Mouse (Mus musculus): ENCODE results near the gene Yes1. TPM values are rescaled to one million over a fixed set of nuclear protein-coding genes. Genes with fewer than 3 reads are reported as not detected.

The Yes1 gene
- polyA plus RNA-seq (2014; fragmentation: Nextera tagmentation; extraction: Ambion mirVana): 29.0 and 32.7 TPM in 2 replicates

GRCm38 (mm10) chr5:32610801-32611340, at the start of gene Yes1:
Gene Yes1 (plus strand): TSS chr5:32611171.
- Histone ChIP-seq H3K4me2 (peak within 1 kb of the TSS; percentile 55), H3K36me3 (ENCODE audit: control insufficient read depth, insufficient read depth, low read length) (no peaks in the 10 kb centered on the region), H3K9me3 (ENCODE audit: control insufficient read depth, low read length) (no peaks in the 10 kb centered on the region), H3K27ac (ENCODE audit: low read depth, low read length) (peak within 1 kb of the TSS; percentile 81), H3K4me3 (ENCODE audit: low read depth, low read length) (peak within 1 kb of the TSS; percentile 65), H3K27me3 (ENCODE audit: control insufficient read depth, insufficient read depth, low read length) (no peaks in the 10 kb centered on the region), H3K4me1 (ENCODE audit: control insufficient read depth, insufficient read depth, low read length) (no peaks in the 10 kb centered on the region; the same call in 1 of the 2 replicates), H3K9ac (ENCODE audit: low read length) (peak within 1 kb of the TSS; percentile 85)
- DNase-seq (ENCODE audit: low spot score, missing footprints) (peak; percentile 98), ATAC-seq (ENCODE audit: low FRiP score) (peak; percentile 94)
- WGBS: under 1% methylated on average over 58 of the region's 69 CpGs

- Histone ChIP-seq H3K9me3 (ENCODE audit: control insufficient read depth, low read length) (no peaks in the 10 kb centered on the region), H3K36me3 (ENCODE audit: control insufficient read depth, insufficient read depth, low read length) (no peaks in the 10 kb centered on the region), H3K4me2 (no peak overlapping the region), H3K9ac (ENCODE audit: low read length) (no peak overlapping the region), H3K4me1 (ENCODE audit: control insufficient read depth, insufficient read depth, low read length) (no peaks in the 10 kb centered on the region), H3K4me3 (ENCODE audit: low read depth, low read length) (no peak overlapping the region), H3K27ac (ENCODE audit: low read depth, low read length) (no peak overlapping the region), H3K27me3 (ENCODE audit: control insufficient read depth, insufficient read depth, low read length) (no peaks in the 10 kb centered on the region)
- DNase-seq (ENCODE audit: low spot score, missing footprints) (no peak), ATAC-seq (ENCODE audit: low FRiP score) (no peak)
- WGBS: 82% methylated on average over 1 of the region's 1 CpGs
Observed at GRCm38 (mm10) chr5:32564697-32565096, 46.3 kb upstream of the Yes1 start.

- no peak overlapping the region for H3K4me2 ChIP-seq
- no peaks in the 10 kb centered on the region for H3K4me1 ChIP-seq (ENCODE audit: control insufficient read depth, insufficient read depth, low read length)
- H3K9me3 ChIP-seq (ENCODE audit: control insufficient read depth, low read length): no peaks in the 10 kb centered on the region
- whole genome bisulfite sequencing: 87% methylated on average over 5 of the region's 5 CpGs
- no peak overlapping the region for H3K27ac ChIP-seq (ENCODE audit: low read depth, low read length)
- H3K4me3 ChIP-seq (ENCODE audit: low read depth, low read length): no peak overlapping the region
- no peaks in the 10 kb centered on the region for H3K27me3 ChIP-seq (ENCODE audit: control insufficient read depth, insufficient read depth, low read length)
- no peak for DNase-seq (ENCODE audit: low spot score, missing footprints)
- no peak for ATAC-seq (ENCODE audit: low FRiP score)
- H3K9ac ChIP-seq (ENCODE audit: low read length): no peak overlapping the region
- no peaks in the 10 kb centered on the region for H3K36me3 ChIP-seq (ENCODE audit: control insufficient read depth, insufficient read depth, low read length)
Observed at GRCm38 (mm10) chr5:32571802-32572201, 39.2 kb upstream of the Yes1 start.

GRCm38 (mm10) chr5:32588136-32588535, 22.8 kb upstream of the Yes1 start:
- ATAC-seq (ENCODE audit: low FRiP score): no peak
- Histone ChIP-seq H3K4me1 (ENCODE audit: control insufficient read depth, insufficient read depth, low read length) (no peaks in the 10 kb centered on the region), H3K9ac (ENCODE audit: low read length) (no peak overlapping the region), H3K4me3 (ENCODE audit: low read depth, low read length) (no peak overlapping the region), H3K4me2 (no peak overlapping the region), H3K27me3 (ENCODE audit: control insufficient read depth, insufficient read depth, low read length) (no peaks in the 10 kb centered on the region), H3K27ac (ENCODE audit: low read depth, low read length) (no peak overlapping the region), H3K9me3 (ENCODE audit: control insufficient read depth, low read length) (no peaks in the 10 kb centered on the region), H3K36me3 (ENCODE audit: control insufficient read depth, insufficient read depth, low read length) (no peaks in the 10 kb centered on the region)
- peak; percentile 93 for DNase-seq (ENCODE audit: low spot score, missing footprints)
- 13% methylated on average over 5 of the region's 5 CpGs for WGBS

GRCm38 (mm10) chr5:32593793-32594192, 17.2 kb upstream of the Yes1 start:
- Histone ChIP-seq H3K4me2 (no peak overlapping the region), H3K27me3 (ENCODE audit: control insufficient read depth, insufficient read depth, low read length) (no peaks in the 10 kb centered on the region), H3K9me3 (ENCODE audit: control insufficient read depth, low read length) (no peaks in the 10 kb centered on the region), H3K9ac (ENCODE audit: low read length) (no peak overlapping the region), H3K4me1 (ENCODE audit: control insufficient read depth, insufficient read depth, low read length) (no peaks in the 10 kb centered on the region), H3K36me3 (ENCODE audit: control insufficient read depth, insufficient read depth, low read length) (no peaks in the 10 kb centered on the region), H3K4me3 (ENCODE audit: low read depth, low read length) (no peak overlapping the region), H3K27ac (ENCODE audit: low read depth, low read length) (no peak overlapping the region)
- DNase-seq (ENCODE audit: low spot score, missing footprints): peak; percentile 89
- WGBS: 28% methylated on average over 4 of the region's 4 CpGs
- no peak for ATAC-seq (ENCODE audit: low FRiP score)

- Histone ChIP-seq H3K27me3 (ENCODE audit: control insufficient read depth, insufficient read depth, low read length) (no peaks in the 10 kb centered on the region), H3K4me2 (no peak overlapping the region), H3K36me3 (ENCODE audit: control insufficient read depth, insufficient read depth, low read length) (no peaks in the 10 kb centered on the region), H3K4me1 (ENCODE audit: control insufficient read depth, insufficient read depth, low read length) (no peaks in the 10 kb centered on the region), H3K9me3 (ENCODE audit: control insufficient read depth, low read length) (no peaks in the 10 kb centered on the region), H3K4me3 (ENCODE audit: low read depth, low read length) (no peak overlapping the region), H3K9ac (ENCODE audit: low read length) (no peak overlapping the region), H3K27ac (ENCODE audit: low read depth, low read length) (no peak overlapping the region)
- ATAC-seq (ENCODE audit: low FRiP score) (no peak), DNase-seq (ENCODE audit: low spot score, missing footprints) (no peak)
- 73% methylated on average over 5 of the region's 5 CpGs for WGBS
Observed at GRCm38 (mm10) chr5:32594358-32594757, 16.6 kb upstream of the Yes1 start.

- WGBS: 77% methylated on average over 1 of the region's 1 CpGs
- Histone ChIP-seq H3K9me3 (ENCODE audit: control insufficient read depth, low read length) (no peaks in the 10 kb centered on the region), H3K4me3 (ENCODE audit: low read depth, low read length) (no peak overlapping the region), H3K27ac (ENCODE audit: low read depth, low read length) (no peak overlapping the region), H3K9ac (ENCODE audit: low read length) (no peak overlapping the region), H3K4me2 (no peak overlapping the region), H3K36me3 (ENCODE audit: control insufficient read depth, insufficient read depth, low read length) (no peaks in the 10 kb centered on the region), H3K27me3 (ENCODE audit: control insufficient read depth, insufficient read depth, low read length) (no peaks in the 10 kb centered on the region), H3K4me1 (ENCODE audit: control insufficient read depth, insufficient read depth, low read length) (no peaks in the 10 kb centered on the region)
- DNase-seq (ENCODE audit: low spot score, missing footprints): no peak
- no peak for ATAC-seq (ENCODE audit: low FRiP score)
Observed at GRCm38 (mm10) chr5:32605911-32606310, 5.1 kb upstream of the Yes1 start.

GRCm38 (mm10) chr5:32607776-32608355, 3.1 kb upstream of the Yes1 start:
- no peak for ATAC-seq (ENCODE audit: low FRiP score)
- 59% methylated on average over 2 of the region's 2 CpGs for WGBS

GRCm38 (mm10) chr5:32608516-32608915, 2.5 kb upstream of the Yes1 start:
- 88% methylated on average over 4 of the region's 4 CpGs for WGBS
- Histone ChIP-seq H3K9me3 (ENCODE audit: control insufficient read depth, low read length) (no peaks in the 10 kb centered on the region), H3K27me3 (ENCODE audit: control insufficient read depth, insufficient read depth, low read length) (no peaks in the 10 kb centered on the region), H3K4me2 (no peak overlapping the region), H3K4me3 (ENCODE audit: low read depth, low read length) (no peak overlapping the region), H3K36me3 (ENCODE audit: control insufficient read depth, insufficient read depth, low read length) (no peaks in the 10 kb centered on the region), H3K27ac (ENCODE audit: low read depth, low read length) (no peak overlapping the region), H3K4me1 (ENCODE audit: control insufficient read depth, insufficient read depth, low read length) (no peaks in the 10 kb centered on the region; the same call in 1 of the 2 replicates), H3K9ac (ENCODE audit: low read length) (no peak overlapping the region)
- no peak for ATAC-seq (ENCODE audit: low FRiP score)
- no peak for DNase-seq (ENCODE audit: low spot score, missing footprints)

More at GRCm38 (mm10) chr5:32607776-32608355, 3.1 kb upstream of the Yes1 start:
- H3K27me3 ChIP-seq (ENCODE audit: control insufficient read depth, insufficient read depth, low read length): no peaks in the 10 kb centered on the region
- no peak overlapping the region for H3K27ac ChIP-seq (ENCODE audit: low read depth, low read length)
- no peaks in the 10 kb centered on the region for H3K36me3 ChIP-seq (ENCODE audit: control insufficient read depth, insufficient read depth, low read length)
- no peak overlapping the region for H3K4me3 ChIP-seq (ENCODE audit: low read depth, low read length)
- H3K9ac ChIP-seq (ENCODE audit: low read length): no peak overlapping the region
- H3K4me1 ChIP-seq (ENCODE audit: control insufficient read depth, insufficient read depth, low read length): no peaks in the 10 kb centered on the region; the same call in 1 of the 2 replicates
- no peak for DNase-seq (ENCODE audit: low spot score, missing footprints)
- H3K4me2 ChIP-seq: no peak overlapping the region
- no peaks in the 10 kb centered on the region for H3K9me3 ChIP-seq (ENCODE audit: control insufficient read depth, low read length)
